Mouse (Mus musculus) liver, postnatal 0 days (tissue): ENCODE measurements around the gene Olfr773. TPM values are rescaled to one million over a fixed set of nuclear protein-coding genes. Genes with fewer than 3 reads are reported as not detected.
"Not testable (repeated sequence)": the region's sequence is repeated elsewhere in the genome, so short reads cannot be mapped to it uniquely, and the experiment has no call there.

Experiments
- ATAC-seq: fragments of 200-750 bp; cut with Nextera tagmentation; 2 replicates; pipeline ENCODE4 v1.8.0; 2017; ENCODE audit warnings: mild to moderate bottlenecking, moderate library complexity
- DNase-seq: peaks from one replicate; pipeline ENCODE4 v3.0.0-alpha.2; 2016
- H3K27ac ChIP-seq: fragments of 300-500 bp; sonication (generic); 2 replicates; pipeline ENCODE4 v1.5.1; 2014; ENCODE audit warnings: antibody characterized with exemption, moderate library complexity, mild to moderate bottlenecking, low read depth
- H3K27me3 ChIP-seq: fragments of 300-500 bp; sonication (generic); 2 replicates; pipeline ENCODE4 v1.6.1; 2014; ENCODE audit warnings: low read length, control low read depth, mixed read lengths; ENCODE audit not compliant: insufficient read depth
- H3K36me3 ChIP-seq: fragments of 300-500 bp; sonication (generic); replicated peaks from 2 replicates; pipeline ENCODE4 v1.6.1; 2014; ENCODE audit warnings: mild to moderate bottlenecking, control low read depth, low read length, moderate library complexity, mixed read lengths; ENCODE audit not compliant: insufficient read depth
- H3K4me1 ChIP-seq: fragments of 300-500 bp; sonication (generic); 2 replicates; pipeline ENCODE4 v1.6.1; 2014; ENCODE audit warnings: antibody characterized with exemption, mild to moderate bottlenecking, control low read depth; ENCODE audit not compliant: insufficient read depth
- H3K4me2 ChIP-seq: fragments of 300-500 bp; sonication (generic); 2 replicates; pipeline ENCODE4 v1.6.1; 2014; ENCODE audit warnings: low read depth, mild to moderate bottlenecking, low read length, moderate library complexity, mixed read lengths
- H3K4me3 ChIP-seq: fragments of 300-500 bp; sonication (generic); 2 replicates; pipeline ENCODE4 v1.5.1; 2014; ENCODE audit warnings: low read depth, low read length
- H3K9ac ChIP-seq: fragments of 300-500 bp; sonication (generic); replicated peaks from 2 replicates; pipeline ENCODE4 v1.6.1; 2014; ENCODE audit warnings: mild to moderate bottlenecking, moderate library complexity
- H3K9me3 ChIP-seq: fragments of 300-500 bp; sonication (generic); 2 replicates; pipeline ENCODE4 v1.6.1; 2016; ENCODE audit warnings: mild to moderate bottlenecking, control low read depth, low read length, mixed read lengths
- CTCF ChIP-seq: sonication (generic); IDR thresholded peaks from 2 replicates; pipeline ENCODE4 v1.5.1; 2016; ENCODE audit warnings: antibody characterized with exemption, low read depth
- EP300 ChIP-seq: IDR thresholded peaks from 2 replicates; pipeline ENCODE4 v1.6.1; 2016; ENCODE audit warnings: antibody characterized with exemption, low read depth, mild to moderate bottlenecking
- WGBS: fragments of 180-500 bp; shearing (Covaris S2); extraction: QIAGEN DNeasy Blood & Tissue Kit; methylation state at CpG from one replicate; pipeline ENCODE4 v1.1.7; 2014; ENCODE audit not compliant: insufficient replicate concordance; 5-methylcytosine and 5-hydroxymethylcytosine counted together
- polyA plus RNA-seq: library from polyadenylated mRNA; unstranded; fragments of >200 nt; fragmentation: Nextera tagmentation; extraction: Ambion mirVana; gene quantifications from 2 replicates; pipeline ENCODE4 v1.2.1, GENCODE M21; 2015

Gene Olfr773
- polyA plus RNA-seq = not detected in 2 replicates

- not testable (repeated sequence) for DNase-seq, H3K4me3 ChIP-seq, H3K27me3 ChIP-seq, H3K27ac ChIP-seq, H3K4me2 ChIP-seq, H3K36me3 ChIP-seq, H3K9ac ChIP-seq, H3K4me1 ChIP-seq, ATAC-seq, H3K9me3 ChIP-seq
Observed at GRCm38 (mm10) chr10:129187319-129187718, at the start of gene Olfr773. Gene Olfr773 (minus strand): TSS chr10:129187419.

GRCm38 (mm10) chr10:129235904-129236303 lies 48.7 kb upstream of the Olfr773 start, which contains the start of gene Olfr774:
Gene Olfr774 (plus strand): TSS chr10:129236204.
- Histone ChIP-seq H3K36me3 (no peaks in the 10 kb centered on the region), H3K9ac (no peak within 1 kb of the TSS), H3K4me1 (no peaks in the 10 kb centered on the region), H3K27ac (no peak within 1 kb of the TSS), H3K4me3 (no peak within 1 kb of the TSS), H3K9me3 (0 out of 2 replicates have a peak, but pooled peaks cover 3% of the 10 kb centered on the region), H3K4me2 (no peak within 1 kb of the TSS), H3K27me3 (no peaks in the 10 kb centered on the region)
- DNase-seq (no peak), ATAC-seq (no peak)
- TF ChIP-seq CTCF (no peak), EP300 (no peak)
- 59% methylated on average over 2 of the region's 2 CpGs for WGBS

GRCm38 (mm10) chr10:129230737-129231136 lies 43.5 kb upstream of the Olfr773 start:
- no peak overlapping the region for H3K27ac ChIP-seq
- no peaks in the 10 kb centered on the region for H3K27me3 ChIP-seq
- H3K36me3 ChIP-seq = no peaks in the 10 kb centered on the region
- H3K4me2 ChIP-seq = no peak overlapping the region
- DNase-seq = no peak
- H3K9me3 ChIP-seq = peaks cover 6% of the 10 kb centered on the region; the same call in 1 of the 2 replicates
- TF ChIP-seq EP300 = no peak
- H3K4me3 ChIP-seq = no peak overlapping the region
- H3K4me1 ChIP-seq = no peaks in the 10 kb centered on the region
- 51% methylated on average over 1 of the region's 1 CpGs for WGBS
- ATAC-seq = no peak
- no peak overlapping the region for H3K9ac ChIP-seq

GRCm38 (mm10) chr10:129177821-129178220 lies 9.4 kb downstream of the Olfr773 start, which contains the start of gene Olfr772:
Gene Olfr772 (minus strand): TSS chr10:129177921.
- not testable (repeated sequence) for H3K36me3 ChIP-seq, H3K9me3 ChIP-seq, H3K9ac ChIP-seq, H3K27me3 ChIP-seq, DNase-seq, H3K27ac ChIP-seq, H3K4me2 ChIP-seq, H3K4me1 ChIP-seq, H3K4me3 ChIP-seq, ATAC-seq
- 63% methylated on average over 3 of the region's 4 CpGs for WGBS

- Histone ChIP-seq H3K4me3 (no peak within 1 kb of the TSS), H3K9ac (no peak within 1 kb of the TSS), H3K4me2 (no peak within 1 kb of the TSS), H3K4me1 (no peaks in the 10 kb centered on the region), H3K27ac (no peak within 1 kb of the TSS), H3K9me3 (no peaks in the 10 kb centered on the region), H3K27me3 (no peaks in the 10 kb centered on the region), H3K36me3 (no peaks in the 10 kb centered on the region)
- DNase-seq (no peak), ATAC-seq (no peak)
- TF ChIP-seq EP300 (no peak), CTCF (no peak)
- WGBS = 73% methylated on average over 1 of the region's 1 CpGs
Observed at GRCm38 (mm10) chr10:129164651-129165050, 22.6 kb downstream of the Olfr773 start, which contains the start of gene Olfr771. Gene Olfr771 (minus strand): TSS chr10:129164751.

GRCm38 (mm10) chr10:129138898-129139297 lies 48.3 kb downstream of the Olfr773 start, which contains the start of gene Olfr770:
Gene Olfr770 (minus strand): TSS chr10:129138998.
- DNase-seq = no peak
- Histone ChIP-seq H3K9me3 (no peaks in the 10 kb centered on the region), H3K9ac (no peak within 1 kb of the TSS), H3K4me3 (no peak within 1 kb of the TSS), H3K4me2 (no peak within 1 kb of the TSS), H3K27me3 (no peaks in the 10 kb centered on the region), H3K36me3 (no peaks in the 10 kb centered on the region), H3K4me1 (no peaks in the 10 kb centered on the region), H3K27ac (no peak within 1 kb of the TSS)
- no peak for ATAC-seq
- WGBS = 83% methylated on average over 2 of the region's 2 CpGs
- no peak for TF ChIP-seq CTCF
- no peak for TF ChIP-seq EP300

Other genes with a start within 250 kb of the Olfr773 start
- gene Mettl7b, start 226.4 kb downstream of the Olfr773 start, polyA plus RNA-seq = 29.9 and 33.3 TPM in 2 replicates
- not detected in 2 replicates for gene Olfr9, start 198.0 kb downstream of the Olfr773 start, polyA plus RNA-seq
- not detected in 2 replicates for gene Olfr763, start 176.6 kb downstream of the Olfr773 start, polyA plus RNA-seq
- gene Olfr764-ps1, start 147.5 kb downstream of the Olfr773 start, polyA plus RNA-seq = not detected in 2 replicates
- not detected in 2 replicates for gene Olfr765, start 137.4 kb downstream of the Olfr773 start, polyA plus RNA-seq
- not detected in 2 replicates for gene Olfr766-ps1, start 118.4 kb downstream of the Olfr773 start, polyA plus RNA-seq
- gene Olfr767, start 104.5 kb downstream of the Olfr773 start, polyA plus RNA-seq = not detected in 2 replicates
- gene Olfr768, start 88.0 kb downstream of the Olfr773 start, polyA plus RNA-seq = not detected in 2 replicates
- not detected in 2 replicates for gene Olfr769, start 69.6 kb downstream of the Olfr773 start, polyA plus RNA-seq
- gene Olfr770, start 48.4 kb downstream of the Olfr773 start, polyA plus RNA-seq = not detected in 2 replicates
- gene Olfr771, start 22.7 kb downstream of the Olfr773 start, polyA plus RNA-seq = not detected in 2 replicates
- gene Olfr772, start 9.5 kb downstream of the Olfr773 start, polyA plus RNA-seq = not detected in 2 replicates
- not detected in 2 replicates for gene Olfr774, start 48.8 kb upstream of the Olfr773 start, polyA plus RNA-seq
- not detected in 2 replicates for gene Olfr775, start 61.0 kb upstream of the Olfr773 start, polyA plus RNA-seq
- gene Olfr776, start 71.7 kb upstream of the Olfr773 start, polyA plus RNA-seq = not detected in 2 replicates
- not detected in 2 replicates for gene Olfr777, start 84.1 kb upstream of the Olfr773 start, polyA plus RNA-seq
- gene Olfr780, start 130.7 kb upstream of the Olfr773 start, polyA plus RNA-seq = not detected in 2 replicates
- gene Olfr781, start 141.4 kb upstream of the Olfr773 start, polyA plus RNA-seq = not detected in 2 replicates
- not detected in 2 replicates for gene Olfr782, start 161.4 kb upstream of the Olfr773 start, polyA plus RNA-seq
- gene Olfr784, start 196.7 kb upstream of the Olfr773 start, polyA plus RNA-seq = not detected in 2 replicates
- not detected in 2 replicates for gene Olfr785, start 218.0 kb upstream of the Olfr773 start, polyA plus RNA-seq
- gene Olfr786, start 239.9 kb upstream of the Olfr773 start, polyA plus RNA-seq = not detected in 2 replicates